In the genomic region with DNA sequence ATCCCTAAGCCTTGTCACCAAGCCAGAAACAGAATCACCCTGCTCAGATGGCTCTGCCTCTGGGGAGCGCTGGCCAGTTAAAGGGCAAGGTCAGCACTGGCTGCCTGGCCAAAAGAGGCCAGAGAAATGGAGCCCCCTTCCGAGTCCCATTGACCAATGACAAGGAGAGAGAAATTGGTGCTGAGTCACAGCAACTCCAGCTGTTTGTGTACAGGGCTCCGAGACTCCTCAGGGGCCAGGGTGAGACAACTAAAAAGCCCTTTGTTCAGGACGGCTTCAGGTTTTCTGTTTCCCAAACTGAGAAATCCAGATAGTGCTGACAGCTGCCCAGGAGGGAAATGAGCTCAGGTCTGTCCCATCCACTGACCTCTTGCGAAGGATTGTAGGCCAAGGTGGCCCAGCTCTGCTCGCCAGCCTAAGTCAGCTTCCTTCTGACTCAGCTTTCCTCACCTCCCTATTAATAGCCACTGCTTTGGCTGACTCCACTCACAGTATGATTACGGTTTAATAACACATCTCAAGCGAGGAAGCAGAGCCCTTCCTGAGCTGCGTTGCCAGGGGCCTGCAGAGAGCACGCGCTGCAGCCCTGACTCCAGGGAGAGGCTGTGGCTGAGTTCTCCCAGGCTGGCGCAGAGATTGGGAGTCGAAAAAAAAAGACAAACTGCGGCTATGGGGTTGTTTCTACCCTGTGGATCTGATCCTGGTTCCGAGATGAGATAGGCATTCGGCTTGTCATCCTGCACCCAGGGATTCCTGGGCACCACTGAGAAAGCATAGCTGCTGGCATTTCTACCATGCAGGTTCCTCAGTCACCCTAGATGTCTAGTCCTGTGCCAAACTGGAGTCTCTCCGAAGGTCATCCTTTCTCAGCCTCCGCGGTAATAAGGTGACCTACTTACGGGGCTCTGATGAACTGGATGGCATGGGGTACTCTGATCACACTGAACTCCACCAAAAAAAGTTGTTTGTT, we compare ENCODE assay signal across 10 mouse cellular contexts.
DNase-seq lines count a peak whose midpoint lies in the region; ATAC-seq and TF ChIP-seq lines count a peak whose summit lies in the region.
"Had no signal": no experiment of that assay in that cellular context is flagged by ENCODE, and none has a peak within 500 bp of the region (broad histone marks: within the 10 kb centered on the region; RNA-seq: fewer than 3 reads in every experiment).

No protein-coding gene starts in this region.

- DNase-seq in ES-E14 (ENCODE audit: low read depth, low spot score) = no peak
- DNase-seq in adrenal gland, adult 18-20 months (ENCODE audit: low spot score in 2 of 2) = peak; percentile 40 to 66
- DNase-seq in embryonic facial prominence, embryonic 11.5 days (ENCODE audit: low spot score) = peak; percentile 11
- peak; percentile 91 for DNase-seq in heart, postnatal 0 days (ENCODE audit: low spot score)
- DNase-seq in limb, embryonic 11.5 days (ENCODE audit: low spot score) = peak; percentile 28
- DNase-seq in midbrain, postnatal 0 days (ENCODE audit: low spot score) = no peak
- no peak for DNase-seq in spleen, postnatal 10 days (ENCODE audit: low spot score in 2 of 2)
- DNase-seq in spleen, postnatal 4 days (ENCODE audit: low spot score in 2 of 2) = no peak

- no peak overlapping the region for H3K27ac ChIP-seq in ES-E14 (ENCODE audit: insufficient read depth, low read depth, low read length, poor library complexity, severe bottlenecking)
- H3K27ac ChIP-seq in embryonic facial prominence, embryonic 11.5 days (replicated peaks; ENCODE audit: low read depth, low read length) = no peak overlapping the region
- H3K27ac ChIP-seq in heart, postnatal 0 days (ENCODE audit: low read depth) = peak overlapping the region; percentile 89
- no peak overlapping the region for H3K27ac ChIP-seq in limb, embryonic 11.5 days (replicated peaks; ENCODE audit: low read depth, low read length)
- peak overlapping the region; percentile 34; the same call in 1 of the 2 replicates for H3K27ac ChIP-seq in midbrain, postnatal 0 days (ENCODE audit: low read depth, low read length)
- H3K27ac ChIP-seq: embryonic facial prominence, embryonic 13.5 days; midbrain, embryonic 12.5 days had no signal

- H3K9me3 ChIP-seq in ES-E14 (ENCODE audit: control insufficient read depth, insufficient read depth, low read depth, low read length) = no peaks in the 10 kb centered on the region
- no peaks in the 10 kb centered on the region for H3K9me3 ChIP-seq in embryonic facial prominence, embryonic 11.5 days (replicated peaks; ENCODE audit: control insufficient read depth, low read length)
- no peaks in the 10 kb centered on the region for H3K9me3 ChIP-seq in heart, postnatal 0 days (replicated peaks; ENCODE audit: control insufficient read depth, low read length)
- H3K9me3 ChIP-seq in limb, embryonic 11.5 days (ENCODE audit: control insufficient read depth, low read length) = no peaks in the 10 kb centered on the region
- H3K9me3 ChIP-seq in midbrain, postnatal 0 days (ENCODE audit: low read length) = no peaks in the 10 kb centered on the region
- H3K9me3 ChIP-seq: embryonic facial prominence, embryonic 13.5 days; midbrain, embryonic 12.5 days had no signal

- H3K27me3 ChIP-seq in embryonic facial prominence, embryonic 11.5 days (ENCODE audit: control insufficient read depth, insufficient read depth, low read length) = no peaks in the 10 kb centered on the region
- H3K27me3 ChIP-seq in heart, postnatal 0 days (ENCODE audit: control insufficient read depth, insufficient read depth, low read length) = no peaks in the 10 kb centered on the region
- no peaks in the 10 kb centered on the region for H3K27me3 ChIP-seq in limb, embryonic 11.5 days (ENCODE audit: control insufficient read depth, insufficient read depth, low read length)
- H3K27me3 ChIP-seq in midbrain, postnatal 0 days (ENCODE audit: insufficient read depth, low read length) = no peaks in the 10 kb centered on the region
- H3K27me3 ChIP-seq: embryonic facial prominence, embryonic 13.5 days; midbrain, embryonic 12.5 days had no signal

- peaks cover 4 to 5% of the 10 kb centered on the region in 2 experiments; a peak in 2 of 4 replicates for H3K4me1 ChIP-seq in ES-E14 (ENCODE audit: control insufficient read depth in 2 of 2, insufficient read depth in 2 of 2, low read length in 2 of 2, poor library complexity in 1 of 2)
- H3K4me1 ChIP-seq in embryonic facial prominence, embryonic 11.5 days (ENCODE audit: control insufficient read depth, insufficient read depth, low read length) = no peaks in the 10 kb centered on the region
- H3K4me1 ChIP-seq in heart, postnatal 0 days (ENCODE audit: control insufficient read depth, insufficient read depth) = peaks cover 36% of the 10 kb centered on the region
- H3K4me1 ChIP-seq in limb, embryonic 11.5 days (ENCODE audit: control insufficient read depth, insufficient read depth, low read length) = peaks cover 3% of the 10 kb centered on the region; the same call in 1 of the 2 replicates
- no peaks in the 10 kb centered on the region for H3K4me1 ChIP-seq in midbrain, postnatal 0 days (ENCODE audit: insufficient read depth, low read length)
- H3K4me1 ChIP-seq: midbrain, embryonic 12.5 days had no signal

- no peak for ATAC-seq in embryonic facial prominence, embryonic 11.5 days (replicated peaks; ENCODE audit: insufficient number of reproducible peaks, low FRiP score, low TSS enrichment, low read depth)
- ATAC-seq in heart, postnatal 0 days (ENCODE audit: insufficient read depth, low read depth) = peak; percentile 83
- ATAC-seq in limb, embryonic 11.5 days (ENCODE audit: insufficient number of reproducible peaks, low FRiP score, low TSS enrichment, low read depth) = no peak
- ATAC-seq in midbrain, postnatal 0 days (ENCODE audit: low FRiP score) = no peak

- WGBS in embryonic facial prominence, embryonic 11.5 days = 64% methylated on average over 20 of the region's 20 CpGs
- 17% methylated on average over 20 of the region's 20 CpGs for WGBS in heart, postnatal 0 days
- 76% methylated on average over 20 of the region's 20 CpGs for WGBS in limb, embryonic 11.5 days
- 63% methylated on average over 20 of the region's 20 CpGs for WGBS in midbrain, postnatal 0 days

- no peaks in the 10 kb centered on the region for H3K36me3 ChIP-seq in ES-E14 (ENCODE audit: control insufficient read depth, insufficient read depth, low read length, poor library complexity, severe bottlenecking)
- H3K36me3 ChIP-seq in embryonic facial prominence, embryonic 11.5 days (replicated peaks; ENCODE audit: control insufficient read depth, insufficient read depth, low read depth, low read length) = no peaks in the 10 kb centered on the region
- H3K36me3 ChIP-seq in heart, postnatal 0 days (replicated peaks; ENCODE audit: control insufficient read depth, insufficient read depth, low read length) = no peaks in the 10 kb centered on the region
- no peaks in the 10 kb centered on the region for H3K36me3 ChIP-seq in limb, embryonic 11.5 days (ENCODE audit: control insufficient read depth, insufficient read depth, low read length)
- no peaks in the 10 kb centered on the region for H3K36me3 ChIP-seq in midbrain, postnatal 0 days (ENCODE audit: insufficient read depth, low read length)
- H3K36me3 ChIP-seq: embryonic facial prominence, embryonic 13.5 days; midbrain, embryonic 12.5 days had no signal

- in situ Hi-C loops in ES-E14 (cut with MboI; ENCODE audit: low sequenced_read_pairs in 2 of 2, unreplicated experiment in 2 of 2) = no loop called here

- no peak for TF ChIP-seq EP300 in heart, postnatal 0 days (IDR thresholded peaks at IDR 0.05; ENCODE audit: low read depth)

- no peak overlapping the region for H3K9ac ChIP-seq in ES-E14 (ENCODE audit: insufficient read depth, low read depth, low read length, poor library complexity, severe bottlenecking)
- H3K9ac ChIP-seq in embryonic facial prominence, embryonic 11.5 days (replicated peaks; ENCODE audit: low read length) = 0 out of 2 replicates have a peak overlapping the region, but pooled peaks have one; percentile 1
- H3K9ac ChIP-seq in heart, postnatal 0 days (replicated peaks; ENCODE audit: low read depth, low read length) = no peak overlapping the region
- no peak overlapping the region for H3K9ac ChIP-seq in limb, embryonic 11.5 days (ENCODE audit: low read length)
- H3K9ac ChIP-seq in midbrain, postnatal 0 days (replicated peaks; ENCODE audit: low read length, poor library complexity, severe bottlenecking) = peak overlapping the region; percentile 36; the same call in 1 of the 2 replicates
- H3K9ac ChIP-seq: embryonic facial prominence, embryonic 13.5 days; midbrain, embryonic 12.5 days had no signal

- no peak overlapping the region for H3K4me3 ChIP-seq in ES-E14 (ENCODE audit: insufficient read depth in 1 of 2, low read depth in 1 of 2, low read length in 2 of 2, poor library complexity in 1 of 2, severe bottlenecking in 1 of 2)
- no peak overlapping the region for H3K4me3 ChIP-seq in embryonic facial prominence, embryonic 11.5 days (ENCODE audit: low read depth, low read length)
- H3K4me3 ChIP-seq in heart, postnatal 0 days (ENCODE audit: low read depth, low read length) = no peak overlapping the region
- H3K4me3 ChIP-seq in limb, embryonic 11.5 days (ENCODE audit: low read depth, low read length) = no peak overlapping the region
- H3K4me3 ChIP-seq in midbrain, postnatal 0 days (ENCODE audit: low read depth, low read length) = no peak overlapping the region
- H3K4me3 ChIP-seq: embryonic facial prominence, embryonic 13.5 days; midbrain, embryonic 12.5 days had no signal

- H3K4me2 ChIP-seq in embryonic facial prominence, embryonic 11.5 days (ENCODE audit: low read depth, low read length) = no peak overlapping the region
- 0 out of 2 replicates have a peak overlapping the region, but pooled peaks have one; percentile 1 for H3K4me2 ChIP-seq in heart, postnatal 0 days (ENCODE audit: low read depth, low read length)
- H3K4me2 ChIP-seq in limb, embryonic 11.5 days (ENCODE audit: low read depth, severe bottlenecking) = no peak overlapping the region
- H3K4me2 ChIP-seq in midbrain, postnatal 0 days (ENCODE audit: low read depth, low read length, poor library complexity, severe bottlenecking) = no peak overlapping the region
- H3K4me2 ChIP-seq: embryonic facial prominence, embryonic 13.5 days; midbrain, embryonic 12.5 days had no signal

- TF ChIP-seq CTCF in heart, postnatal 0 days (IDR thresholded peaks at IDR 0.05; ENCODE audit: low read depth) = no peak; the same call in 1 of the 2 replicates
- no peak for TF ChIP-seq CTCF in midbrain, postnatal 0 days (IDR thresholded peaks at IDR 0.05)

TF ChIP-seq in ES-E14, 5 proteins besides CTCF, POLR2A, EP300 and RAD21:
- no peak for TF ChIP-seq CHD2 (IDR thresholded peaks at IDR 0.05; ENCODE audit: low read depth, low read length)
- TF ChIP-seq ZNF384 (IDR thresholded peaks at IDR 0.05; ENCODE audit: low read depth, low read length) = no peak
- TF ChIP-seq HCFC1 (IDR thresholded peaks at IDR 0.05; ENCODE audit: borderline replicate concordance, insufficient read depth, low read length) = no peak
- TF ChIP-seq MAFK (IDR thresholded peaks at IDR 0.05; ENCODE audit: insufficient read depth, low read depth, low read length) = peak; percentile 45; the same call in 1 of the 2 replicates

Comparison
In these comparisons a context has a peak if more than half of its experiments do, and no peak if none do; other contexts are left out.
1. DNase-seq: peak in adrenal gland, adult 18-20 months (2 of 2), embryonic facial prominence, embryonic 11.5 days (single experiment), heart, postnatal 0 days (single experiment) and limb, embryonic 11.5 days (single experiment); none in ES-E14 (single experiment), midbrain, postnatal 0 days (single experiment), spleen, postnatal 10 days (0 of 2) and spleen, postnatal 4 days (0 of 2).
2. H3K27ac ChIP-seq: peak in heart, postnatal 0 days (single experiment) and midbrain, postnatal 0 days (single experiment); none in ES-E14 (single experiment), embryonic facial prominence, embryonic 11.5 days (single experiment) and limb, embryonic 11.5 days (single experiment).
3. H3K9ac ChIP-seq: peak in embryonic facial prominence, embryonic 11.5 days (single experiment) and midbrain, postnatal 0 days (single experiment); none in ES-E14 (single experiment), heart, postnatal 0 days (single experiment) and limb, embryonic 11.5 days (single experiment).